Mouse (Mus musculus): Measurements from ENCODE around the gene Ndufb3. TPM values are rescaled to one million over a fixed set of nuclear protein-coding genes. Genes with fewer than 3 reads are reported as not detected.

Gene Ndufb3
- total RNA-seq (2023) = 10 to 100 TPM; 44.6 to 53.8 TPM

GRCm38 (mm10) chr1:58586171-58586997, at the start of gene Ndufb3, which contains the start of gene Fam126b:
Gene Ndufb3 (plus strand): TSS chr1:58586384.
Gene Fam126b (minus strand): TSS chr1:58586323.

Other genes starting within 250 kb of the Ndufb3 start
- 100 to 1,000 TPM in 1 of 2 experiments, 10 to 100 TPM in 1; 94.2 to 108 TPM for gene Bzw1, start 193.5 kb upstream of the Ndufb3 start, total RNA-seq (2023)
- gene Clk1, start 162.3 kb upstream of the Ndufb3 start, total RNA-seq (2023) = 100 to 1,000 TPM; 875 to 927 TPM
- 10 to 100 TPM; 12.6 to 17.3 TPM for gene Nif3l1, start 141.2 kb upstream of the Ndufb3 start, total RNA-seq (2023)
- gene Ppil3, start 140.9 kb upstream of the Ndufb3 start, total RNA-seq (2023) = 10 to 100 TPM; 14.2 to 21.0 TPM
- gene Orc2, start 81.3 kb upstream of the Ndufb3 start, total RNA-seq (2023) = 10 to 100 TPM in 1 of 2 experiments, 1 to 10 TPM in 1; 8.4 to 11.5 TPM
- gene Fam126b, start 61 bp upstream of the Ndufb3 start, total RNA-seq (2023) = 10 to 100 TPM in 1 of 2 experiments, 1 to 10 TPM in 1; 9.9 to 11.7 TPM
- not detected for gene Als2cr12, start 109.6 kb downstream of the Ndufb3 start, total RNA-seq (2023)
- gene Cflar, start 125.1 kb downstream of the Ndufb3 start, total RNA-seq (2023) = 100 to 1,000 TPM; 133 to 156 TPM
- gene Casp8, start 209.0 kb downstream of the Ndufb3 start, total RNA-seq (2023) = 10 to 100 TPM; 44.7 to 48.2 TPM

Measured in neutrophil, adult 59 days (primary cell).